Mouse (Mus musculus): ENCODE results near the gene Scap.

GRCm38 (mm10) chr9:110402731-110403130 lies 69.6 kb downstream of the Scap start:
- TF ChIP-seq CTCF (conservative IDR thresholded peaks at IDR 0.05 in 1 of 2, IDR thresholded peaks at IDR 0.05 in 1 of 2; ENCODE audit: low read depth in 2 of 2, low read length in 2 of 2) (no peak), TBP (conservative IDR thresholded peaks at IDR 0.05; ENCODE audit: low read depth, low read length) (no peak), NRF1 (IDR thresholded peaks at IDR 0.05; ENCODE audit: low read depth, low read length) (no peak), KAT2A (IDR thresholded peaks at IDR 0.05; ENCODE audit: insufficient replicate concordance, low read length) (no peak), POLR2AphosphoS2 (IDR thresholded peaks at IDR 0.05; ENCODE audit: low read depth, low read length) (no peak), ELF1 (IDR thresholded peaks at IDR 0.05; ENCODE audit: low read depth, low read length) (no peak)
